ENCODE assay signal across 17 mouse cellular contexts in the genomic region with DNA sequence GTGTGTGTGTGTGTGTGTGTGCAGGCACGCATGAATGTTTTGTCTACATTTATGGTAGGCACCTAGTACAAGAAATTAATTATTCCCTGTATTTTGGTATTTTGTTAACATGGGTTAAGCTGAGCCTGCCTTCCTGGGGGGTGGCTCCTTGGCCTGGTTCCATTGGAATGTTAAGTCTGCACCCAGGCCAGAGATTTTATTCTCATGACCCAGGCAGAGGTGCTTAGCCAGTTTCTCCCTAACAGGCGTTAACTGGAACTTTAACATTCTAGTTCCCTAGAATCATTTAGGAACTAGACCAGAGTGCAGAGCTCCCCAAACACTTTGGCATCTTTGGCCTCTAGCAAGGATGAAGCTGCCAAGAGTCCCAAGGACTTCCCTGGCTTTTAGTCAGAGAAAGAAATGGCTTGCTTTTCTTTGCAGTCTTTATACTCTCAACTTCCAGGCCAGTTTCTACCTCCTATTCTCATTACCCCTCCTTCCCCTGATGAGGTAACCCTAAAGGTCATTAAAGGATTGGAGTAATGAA. TPM values are rescaled to one million over a fixed set of nuclear protein-coding genes. Genes with fewer than 3 reads are reported as not detected.
DNase-seq lines count a peak whose midpoint lies in the region; ATAC-seq and TF ChIP-seq lines count a peak whose summit lies in the region.
"Had no signal": no experiment of that assay in that cellular context is flagged by ENCODE, and none has a peak within 500 bp of the region (broad histone marks: within the 10 kb centered on the region; RNA-seq: fewer than 3 reads in every experiment).

No protein-coding gene starts in this region.

- H3K36me3 ChIP-seq in kidney, adult 2 months (ENCODE audit: control insufficient read depth, insufficient read depth, low read length): no peaks in the 10 kb centered on the region
- no peaks in the 10 kb centered on the region for H3K36me3 ChIP-seq in kidney, embryonic 16.5 days (ENCODE audit: insufficient read depth, low read length)
- H3K36me3 ChIP-seq in liver, embryonic 11.5 days (ENCODE audit: control insufficient read depth, insufficient read depth, low read length): no peaks in the 10 kb centered on the region
- H3K36me3 ChIP-seq: limb, embryonic 10.5 days; liver, embryonic 13.5 days; neural tube, embryonic 13.5 days had no signal

- no peak for TF ChIP-seq POLR2A in kidney, adult 2 months (IDR thresholded peaks at IDR 0.05; ENCODE audit: low read depth, low read length)

- peaks cover 4% of the 10 kb centered on the region; the same call in 1 of the 2 replicates for H3K9me3 ChIP-seq in kidney, embryonic 16.5 days (ENCODE audit: low read length)
- no peaks in the 10 kb centered on the region; the same call in 1 of the 2 replicates for H3K9me3 ChIP-seq in liver, embryonic 11.5 days (ENCODE audit: control insufficient read depth, low read length)
- H3K9me3 ChIP-seq: limb, embryonic 10.5 days; liver, embryonic 13.5 days; megakaryocyte, embryonic 14.5 days; neural tube, embryonic 13.5 days had no signal

- H3K4me1 ChIP-seq in kidney, adult 2 months (ENCODE audit: control insufficient read depth, insufficient read depth, low read length): no peaks in the 10 kb centered on the region; the same call in 1 of the 2 replicates
- H3K4me1 ChIP-seq in kidney, embryonic 16.5 days (ENCODE audit: insufficient read depth, low read length): no peaks in the 10 kb centered on the region
- no peaks in the 10 kb centered on the region for H3K4me1 ChIP-seq in liver, embryonic 11.5 days (replicated peaks; ENCODE audit: control insufficient read depth, insufficient read depth, low read length)
- H3K4me1 ChIP-seq: limb, embryonic 10.5 days; liver, embryonic 13.5 days; megakaryocyte, embryonic 14.5 days; neural tube, embryonic 13.5 days had no signal

- no peak for ATAC-seq in kidney, embryonic 16.5 days (ENCODE audit: low FRiP score, low TSS enrichment)
- no peak for ATAC-seq in liver, embryonic 11.5 days (replicated peaks; ENCODE audit: low FRiP score)
- ATAC-seq: forebrain, embryonic 14.5 days had no signal

- peak; percentile 51 for DNase-seq in adrenal gland, postnatal 10 days
- no peak for DNase-seq in adrenal gland, postnatal 14 days
- DNase-seq in kidney, adult 2 months: peak; percentile 63
- DNase-seq in Muller cell, postnatal 12 days (ENCODE audit: inconsistent ontology term): peak; percentile 56
- peak; percentile 50 to 57 for DNase-seq in kidney, postnatal 25 days
- no peak for DNase-seq in liver, embryonic 11.5 days (ENCODE audit: low spot score)
- no peak for DNase-seq in spleen, postnatal 36 days (ENCODE audit: low spot score in 2 of 2)
- DNase-seq: cerebellum, adult 9-11 months; liver, embryonic 13.5 days; right cerebral cortex, postnatal 25 days; thymus, adult 2 months had no signal

- no peak for TF ChIP-seq CTCF in kidney, adult 2 months (conservative IDR thresholded peaks at IDR 0.05; ENCODE audit: insufficient read depth, insufficient read length, low read depth, low read length)

- H3K9ac ChIP-seq in kidney, embryonic 16.5 days (replicated peaks; ENCODE audit: low read length): no peak overlapping the region
- H3K9ac ChIP-seq in liver, embryonic 11.5 days (ENCODE audit: low read depth, low read length): no peak overlapping the region
- H3K9ac ChIP-seq: hindbrain, embryonic 14.5 days; liver, embryonic 13.5 days; neural tube, embryonic 13.5 days had no signal

- H3K4me3 ChIP-seq in kidney, adult 2 months (ENCODE audit: insufficient read depth, low read depth, low read length): no peak overlapping the region
- no peak overlapping the region for H3K4me3 ChIP-seq in kidney, embryonic 16.5 days (ENCODE audit: low read length)
- no peak overlapping the region for H3K4me3 ChIP-seq in liver, embryonic 11.5 days (ENCODE audit: low read depth, low read length)
- H3K4me3 ChIP-seq: limb, embryonic 10.5 days; liver, embryonic 13.5 days; megakaryocyte, embryonic 14.5 days; neural tube, embryonic 13.5 days had no signal

- no peaks in the 10 kb centered on the region for H3K27me3 ChIP-seq in kidney, adult 2 months (replicated peaks; ENCODE audit: control insufficient read depth, insufficient read depth, low read length)
- no peaks in the 10 kb centered on the region for H3K27me3 ChIP-seq in kidney, embryonic 16.5 days (ENCODE audit: insufficient read depth, low read length)
- H3K27me3 ChIP-seq in liver, embryonic 11.5 days (replicated peaks; ENCODE audit: control insufficient read depth, insufficient read depth, low read length): no peaks in the 10 kb centered on the region
- H3K27me3 ChIP-seq: liver, embryonic 13.5 days had no signal

- no peak overlapping the region for H3K27ac ChIP-seq in kidney, adult 2 months (ENCODE audit: insufficient read depth, low read depth, low read length)
- H3K27ac ChIP-seq in kidney, embryonic 16.5 days (ENCODE audit: low read length): no peak overlapping the region
- no peak overlapping the region for H3K27ac ChIP-seq in liver, embryonic 11.5 days (ENCODE audit: low read depth, low read length)
- H3K27ac ChIP-seq: hindbrain, embryonic 14.5 days; limb, embryonic 10.5 days; liver, embryonic 13.5 days; neural tube, embryonic 13.5 days had no signal

- H3K4me2 ChIP-seq in kidney, embryonic 16.5 days (replicated peaks; ENCODE audit: low read depth, low read length): no peak overlapping the region
- H3K4me2 ChIP-seq in liver, embryonic 11.5 days: no peak overlapping the region
- H3K4me2 ChIP-seq: hindbrain, embryonic 14.5 days; liver, embryonic 13.5 days; neural tube, embryonic 13.5 days had no signal

- 28% methylated on average over 2 of the region's 2 CpGs for WGBS in kidney, adult 2 months
- 74% methylated on average over 2 of the region's 2 CpGs for WGBS in kidney, embryonic 16.5 days
- WGBS in liver, embryonic 11.5 days: 78% methylated on average over 2 of the region's 2 CpGs

RNA-seq across cellular contexts. Expression of gene Adgre5, which starts 18.2 kb away (rescaled TPM):
- total RNA-seq in adrenal gland, postnatal 10 days (2021): 10 to 100 TPM; 53.8 to 63.0 TPM
- total RNA-seq in adrenal gland, postnatal 14 days (2021): 47.5 and 49.0 TPM in 2 replicates
- polyA plus RNA-seq in kidney, adult 2 months (2012; rRNA removed): 45.1 and 46.6 TPM in 2 replicates
- 40.7 and 42.5 TPM in 2 replicates for polyA plus RNA-seq in kidney, embryonic 16.5 days (2015; fragmentation: Nextera tagmentation; extraction: Ambion mirVana)
- 16.8 and 17.2 TPM in 2 replicates for polyA plus RNA-seq in liver, embryonic 11.5 days (2014; fragmentation: Nextera tagmentation; extraction: Ambion mirVana)

RNA-seq across cellular contexts. Expression of gene Ddx39, which starts 44.3 kb away (rescaled TPM):
- total RNA-seq in adrenal gland, postnatal 10 days (2021): 10 to 100 TPM; 29.4 to 33.7 TPM
- total RNA-seq in adrenal gland, postnatal 14 days (2021): 31.2 and 32.9 TPM in 2 replicates
- polyA plus RNA-seq in kidney, adult 2 months (2012; rRNA removed): 25.1 and 28.7 TPM in 2 replicates
- polyA plus RNA-seq in kidney, embryonic 16.5 days (2015; fragmentation: Nextera tagmentation; extraction: Ambion mirVana): 197 and 211 TPM in 2 replicates
- 375 and 420 TPM in 2 replicates for polyA plus RNA-seq in liver, embryonic 11.5 days (2014; fragmentation: Nextera tagmentation; extraction: Ambion mirVana)

Comparison
In these comparisons a context has a peak if more than half of its experiments do, and no peak if none do; other contexts are left out.
1. DNase-seq: peak in adrenal gland, postnatal 10 days (single experiment), kidney, adult 2 months (single experiment), Muller cell, postnatal 12 days (single experiment) and kidney, postnatal 25 days (2 of 2); none in adrenal gland, postnatal 14 days (single experiment), liver, embryonic 11.5 days (single experiment) and spleen, postnatal 36 days (0 of 2).